Mouse (Mus musculus) thymus, adult 2 months (tissue): ENCODE measurements around the gene Habp4.

Experiments
- CTCF ChIP-seq: fragments of 200-500 bp; IDR thresholded peaks from 2 replicates; pipeline ENCODE4 v1.5.1; 2012; ENCODE audit warnings: mild to moderate bottlenecking, control low read depth, low read length, moderate library complexity, borderline replicate concordance; ENCODE audit not compliant: control insufficient read depth, poor library complexity, insufficient read depth; ENCODE audit errors: extremely low read depth
- POLR2A ChIP-seq: fragments of 200-500 bp; IDR thresholded peaks from 2 replicates; pipeline ENCODE4 v1.6.1; 2012; ENCODE audit warnings: mild to moderate bottlenecking, low read length, control low read depth, moderate library complexity; ENCODE audit not compliant: control insufficient read depth, poor library complexity, insufficient read depth; ENCODE audit errors: extremely low read depth

- TF ChIP-seq POLR2A: no peak
- TF ChIP-seq CTCF: no peak
These were observed 40.9 kb upstream of the Habp4 start for GRCm38 (mm10) chr13:64120760-64121159.
